Mouse (Mus musculus): ENCODE results near the gene Vdac2. TPM values are rescaled to one million over a fixed set of nuclear protein-coding genes. Genes with fewer than 3 reads are reported as not detected.

The Vdac2 gene
- polyA plus RNA-seq, 1 experiment from 2014 or later = 336 TPM

DNA sequence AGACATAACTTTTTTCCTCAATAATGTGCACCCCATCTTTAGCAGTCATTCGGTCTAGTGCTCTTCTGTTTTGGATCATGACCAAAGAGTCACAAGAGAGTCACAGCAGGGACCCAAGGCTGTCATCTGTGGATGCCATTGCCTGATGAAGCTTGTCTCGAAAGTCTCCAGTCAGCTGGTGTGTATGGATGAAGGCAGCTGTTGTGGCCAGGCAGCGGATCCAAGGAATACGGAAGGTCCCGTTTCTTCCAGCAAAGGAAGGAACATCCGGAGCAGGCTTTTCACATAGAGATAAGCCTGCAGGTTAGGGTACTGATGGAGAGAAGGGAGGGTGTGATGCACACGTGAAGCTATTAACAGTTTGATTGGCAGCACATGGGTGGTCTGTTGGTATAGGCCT, 23.4 kb upstream of the Vdac2 start:
- Histone ChIP-seq H3K9ac (ENCODE audit: low read length) (no peak overlapping the region), H3K36me3 (ENCODE audit: control insufficient read depth, insufficient read depth, low read length) (peaks cover 7% of the 10 kb centered on the region; the same call in 1 of the 2 replicates), H3K4me1 (replicated peaks; ENCODE audit: control insufficient read depth, insufficient read depth, low read length) (no peaks in the 10 kb centered on the region), H3K27me3 (replicated peaks; ENCODE audit: control insufficient read depth, insufficient read depth, low read length) (no peaks in the 10 kb centered on the region), H3K4me2 (ENCODE audit: low read length) (no peak overlapping the region), H3K4me3 (ENCODE audit: low read depth, low read length) (no peak overlapping the region), H3K9me3 (ENCODE audit: control insufficient read depth, low read length) (no peaks in the 10 kb centered on the region), H3K27ac (ENCODE audit: low read depth) (no peak overlapping the region)
- WGBS = 80% methylated on average over 7 of the region's 7 CpGs
- DNase-seq (ENCODE audit: low spot score) = no peak
- no peak for ATAC-seq (replicated peaks; ENCODE audit: low FRiP score, low TSS enrichment, low read depth)

DNA sequence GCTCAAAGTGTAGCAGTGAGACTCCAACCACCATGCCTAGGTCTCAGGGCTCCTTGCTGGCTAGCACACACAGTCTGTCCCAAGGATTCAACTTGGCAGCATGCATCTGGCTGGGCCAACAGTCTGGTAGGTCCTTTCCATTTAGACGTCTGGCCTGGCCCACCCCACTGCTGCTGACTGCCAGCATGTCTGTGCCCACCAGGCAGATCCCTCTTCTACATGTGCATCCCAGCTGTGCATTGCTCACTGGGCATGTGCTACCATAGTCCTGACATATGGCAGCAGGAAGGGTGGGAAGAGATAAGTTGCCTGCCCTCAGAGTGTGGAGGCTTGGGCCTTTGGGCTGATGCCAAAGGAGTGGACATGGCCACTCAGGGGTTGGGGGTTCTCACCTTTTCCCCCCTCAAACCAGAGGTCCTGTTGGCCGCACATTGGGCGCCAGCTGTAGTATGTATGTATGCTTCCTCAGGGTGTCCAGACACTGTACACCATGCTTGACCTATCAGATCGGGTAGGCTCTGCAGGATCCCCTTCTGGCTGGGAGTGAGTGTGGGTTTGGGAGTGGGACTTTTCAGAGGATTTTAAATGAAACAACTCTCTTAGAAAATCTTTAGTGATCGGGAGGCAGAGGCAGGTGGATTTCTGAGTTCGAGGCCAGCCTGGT, 22.4 kb upstream of the Vdac2 start:
- Histone ChIP-seq H3K4me3 (ENCODE audit: low read depth, low read length) (no peak overlapping the region), H3K9me3 (ENCODE audit: control insufficient read depth, low read length) (no peaks in the 10 kb centered on the region), H3K27me3 (replicated peaks; ENCODE audit: control insufficient read depth, insufficient read depth, low read length) (no peaks in the 10 kb centered on the region), H3K36me3 (ENCODE audit: control insufficient read depth, insufficient read depth, low read length) (peaks cover 7% of the 10 kb centered on the region; the same call in 1 of the 2 replicates), H3K4me1 (replicated peaks; ENCODE audit: control insufficient read depth, insufficient read depth, low read length) (no peaks in the 10 kb centered on the region), H3K9ac (ENCODE audit: low read length) (no peak overlapping the region), H3K27ac (ENCODE audit: low read depth) (no peak overlapping the region), H3K4me2 (ENCODE audit: low read length) (no peak overlapping the region)
- DNase-seq (ENCODE audit: low spot score) (no peak), ATAC-seq (replicated peaks; ENCODE audit: low FRiP score, low TSS enrichment, low read depth) (no peak)
- WGBS = 92% methylated on average over 6 of the region's 6 CpGs

DNA sequence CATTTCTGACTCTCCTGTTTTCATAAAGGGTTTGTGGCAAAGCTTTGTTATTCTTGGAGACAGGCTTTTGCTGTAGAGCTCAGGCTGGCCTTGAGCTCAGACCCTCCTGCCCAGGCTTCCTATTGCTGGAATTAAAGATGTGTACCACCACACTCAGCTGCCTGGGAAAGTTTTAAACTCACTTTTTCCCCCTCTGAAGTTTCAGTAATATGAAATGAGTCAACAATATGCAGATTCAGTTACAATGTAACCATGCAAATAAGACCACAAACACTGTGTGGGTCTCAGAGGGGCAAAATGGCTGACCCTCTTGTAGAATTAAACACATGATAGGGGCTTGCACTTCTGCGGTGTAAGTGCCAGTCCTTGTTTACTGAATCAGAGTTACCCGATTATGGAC, 18.8 kb upstream of the Vdac2 start:
- Histone ChIP-seq H3K4me3 (ENCODE audit: low read depth, low read length) (no peak overlapping the region), H3K36me3 (ENCODE audit: control insufficient read depth, insufficient read depth, low read length) (no peaks in the 10 kb centered on the region), H3K27me3 (replicated peaks; ENCODE audit: control insufficient read depth, insufficient read depth, low read length) (no peaks in the 10 kb centered on the region), H3K4me2 (ENCODE audit: low read length) (no peak overlapping the region), H3K9me3 (ENCODE audit: control insufficient read depth, low read length) (no peaks in the 10 kb centered on the region), H3K4me1 (replicated peaks; ENCODE audit: control insufficient read depth, insufficient read depth, low read length) (no peaks in the 10 kb centered on the region), H3K9ac (ENCODE audit: low read length) (no peak overlapping the region), H3K27ac (ENCODE audit: low read depth) (no peak overlapping the region)
- ATAC-seq (replicated peaks; ENCODE audit: low FRiP score, low TSS enrichment, low read depth) (no peak), DNase-seq (ENCODE audit: low spot score) (no peak)
- 56% methylated on average over 2 of the region's 2 CpGs for WGBS

DNA sequence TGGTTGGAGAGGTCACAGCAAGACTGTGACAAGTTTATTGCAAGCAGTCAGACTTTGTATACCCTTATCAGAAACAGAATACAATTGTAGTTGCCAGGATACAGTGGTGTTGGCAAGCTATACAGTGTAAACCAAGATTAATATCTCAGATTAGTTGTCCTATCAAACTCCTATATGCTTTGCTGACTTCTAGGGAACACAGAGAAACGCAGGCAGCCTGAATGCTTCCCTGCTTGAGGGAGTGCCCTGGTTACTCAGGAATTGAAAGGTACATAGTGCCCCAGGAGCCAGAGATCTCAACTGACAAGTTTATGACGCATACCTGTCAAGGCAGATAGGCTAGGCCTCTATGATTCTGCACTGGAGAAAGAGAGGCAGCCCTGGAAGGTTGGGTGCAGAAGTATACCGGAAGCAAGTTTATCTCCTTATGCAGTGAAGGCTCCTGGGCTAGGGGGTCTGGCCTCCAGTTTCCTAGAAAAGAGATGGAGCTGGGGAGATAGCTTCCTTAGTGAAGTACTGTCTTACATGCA, 18.3 kb upstream of the Vdac2 start:
- DNase-seq (ENCODE audit: low spot score) = no peak
- no peak overlapping the region for H3K4me3 ChIP-seq (ENCODE audit: low read depth, low read length)
- 67% methylated on average over 3 of the region's 3 CpGs for WGBS
- ATAC-seq (replicated peaks; ENCODE audit: low FRiP score, low TSS enrichment, low read depth) = peak; percentile 82
- H3K4me1 ChIP-seq (replicated peaks; ENCODE audit: control insufficient read depth, insufficient read depth, low read length) = no peaks in the 10 kb centered on the region
- no peak overlapping the region for H3K9ac ChIP-seq (ENCODE audit: low read length)
- H3K27me3 ChIP-seq (replicated peaks; ENCODE audit: control insufficient read depth, insufficient read depth, low read length) = no peaks in the 10 kb centered on the region
- no peak overlapping the region for H3K27ac ChIP-seq (ENCODE audit: low read depth)
- no peaks in the 10 kb centered on the region for H3K9me3 ChIP-seq (ENCODE audit: control insufficient read depth, low read length)
- no peaks in the 10 kb centered on the region for H3K36me3 ChIP-seq (ENCODE audit: control insufficient read depth, insufficient read depth, low read length)
- H3K4me2 ChIP-seq (ENCODE audit: low read length) = no peak overlapping the region

DNA sequence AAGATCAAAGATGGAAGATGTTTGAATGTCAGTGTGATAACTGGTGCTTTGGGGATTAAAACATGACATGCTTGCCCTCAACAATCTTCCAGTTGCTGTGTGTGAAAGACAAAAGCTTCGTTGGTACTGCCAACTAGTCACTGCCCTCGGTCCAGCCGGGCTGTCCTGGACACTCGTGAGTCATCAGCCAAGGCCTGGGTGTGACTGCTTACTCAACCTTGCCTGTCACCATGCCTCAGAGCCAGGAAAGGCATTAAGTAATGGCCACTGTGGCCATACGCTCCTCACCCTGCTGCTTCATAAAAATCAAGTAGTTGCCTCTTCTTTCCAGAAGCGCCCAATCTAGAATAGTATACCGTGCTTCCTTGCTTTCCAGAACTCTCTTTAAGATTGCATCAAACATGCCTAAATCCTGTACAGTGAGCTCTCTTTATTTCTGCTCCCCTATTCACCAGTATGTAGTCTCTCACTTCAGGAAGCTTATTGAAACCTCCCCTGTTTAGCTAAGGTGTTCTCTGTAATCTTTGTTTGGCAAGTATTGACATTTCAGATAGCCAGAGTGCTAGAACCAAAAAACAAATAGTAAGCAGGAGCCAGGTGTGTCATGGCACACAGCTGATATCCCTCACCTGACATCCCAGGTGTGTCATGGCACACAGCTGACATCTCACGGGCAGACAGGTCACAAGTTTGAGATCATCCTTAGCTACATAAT, 16.7 kb upstream of the Vdac2 start:
- Histone ChIP-seq H3K27ac (ENCODE audit: low read depth) (no peak overlapping the region), H3K27me3 (replicated peaks; ENCODE audit: control insufficient read depth, insufficient read depth, low read length) (no peaks in the 10 kb centered on the region), H3K9ac (ENCODE audit: low read length) (no peak overlapping the region), H3K4me3 (ENCODE audit: low read depth, low read length) (no peak overlapping the region), H3K4me1 (replicated peaks; ENCODE audit: control insufficient read depth, insufficient read depth, low read length) (no peaks in the 10 kb centered on the region), H3K4me2 (ENCODE audit: low read length) (no peak overlapping the region), H3K36me3 (ENCODE audit: control insufficient read depth, insufficient read depth, low read length) (no peaks in the 10 kb centered on the region), H3K9me3 (ENCODE audit: control insufficient read depth, low read length) (no peaks in the 10 kb centered on the region)
- no peak for ATAC-seq (replicated peaks; ENCODE audit: low FRiP score, low TSS enrichment, low read depth)
- DNase-seq (ENCODE audit: low spot score) = no peak
- 78% methylated on average over 8 of the region's 8 CpGs for WGBS

DNA sequence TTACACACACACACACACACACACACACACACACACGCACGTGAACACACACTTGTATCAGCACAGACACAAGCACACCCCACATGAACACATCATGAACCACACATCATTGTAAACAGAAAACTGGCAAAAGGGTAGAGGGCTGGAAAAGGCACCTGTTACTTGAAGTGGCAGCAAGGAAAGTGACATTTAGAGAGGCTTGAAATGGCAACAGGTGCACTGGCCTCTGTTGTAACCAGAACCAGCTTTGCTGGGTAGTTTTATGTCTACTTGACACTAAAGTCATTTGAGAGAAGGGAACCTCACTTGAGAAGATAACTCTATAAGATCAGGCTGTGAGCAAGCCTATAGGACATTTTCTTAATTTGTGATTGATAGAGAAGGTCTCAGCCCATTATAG, 15.6 kb upstream of the Vdac2 start:
- H3K27ac ChIP-seq (ENCODE audit: low read depth) = no peak overlapping the region
- DNase-seq (ENCODE audit: low spot score) (no peak), ATAC-seq (replicated peaks; ENCODE audit: low FRiP score, low TSS enrichment, low read depth) (no peak)
- H3K4me2 ChIP-seq (ENCODE audit: low read length) = no peak overlapping the region
- no peaks in the 10 kb centered on the region for H3K4me1 ChIP-seq (replicated peaks; ENCODE audit: control insufficient read depth, insufficient read depth, low read length)
- H3K36me3 ChIP-seq (ENCODE audit: control insufficient read depth, insufficient read depth, low read length) = no peaks in the 10 kb centered on the region
- H3K27me3 ChIP-seq (replicated peaks; ENCODE audit: control insufficient read depth, insufficient read depth, low read length) = no peaks in the 10 kb centered on the region
- 88% methylated on average over 2 of the region's 2 CpGs for WGBS
- no peak overlapping the region for H3K4me3 ChIP-seq (ENCODE audit: low read depth, low read length)
- H3K9ac ChIP-seq (ENCODE audit: low read length) = no peak overlapping the region
- H3K9me3 ChIP-seq (ENCODE audit: control insufficient read depth, low read length) = no peaks in the 10 kb centered on the region

DNA sequence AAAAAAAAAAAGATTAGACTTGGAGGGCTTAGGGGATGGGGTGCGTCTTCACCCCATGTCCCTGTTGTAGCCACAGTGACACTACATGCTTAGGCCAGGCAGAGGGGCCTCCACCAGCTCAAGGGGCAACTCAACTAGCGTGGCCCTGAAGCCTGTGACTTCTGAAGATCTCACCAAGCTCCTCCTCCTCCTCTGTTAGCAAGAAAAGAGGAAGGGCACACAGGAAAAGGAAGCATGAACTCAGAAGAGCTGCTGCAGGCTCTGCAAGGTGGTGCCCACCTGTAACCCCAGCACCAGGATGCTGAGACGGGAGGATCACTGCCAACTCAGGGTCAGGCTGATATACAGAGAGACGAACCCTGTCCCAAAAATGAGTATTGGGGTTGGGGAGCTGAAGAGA, 13.7 kb upstream of the Vdac2 start:
- H3K4me2 ChIP-seq (ENCODE audit: low read length) = no peak overlapping the region
- no peak overlapping the region for H3K27ac ChIP-seq (ENCODE audit: low read depth)

DNA sequence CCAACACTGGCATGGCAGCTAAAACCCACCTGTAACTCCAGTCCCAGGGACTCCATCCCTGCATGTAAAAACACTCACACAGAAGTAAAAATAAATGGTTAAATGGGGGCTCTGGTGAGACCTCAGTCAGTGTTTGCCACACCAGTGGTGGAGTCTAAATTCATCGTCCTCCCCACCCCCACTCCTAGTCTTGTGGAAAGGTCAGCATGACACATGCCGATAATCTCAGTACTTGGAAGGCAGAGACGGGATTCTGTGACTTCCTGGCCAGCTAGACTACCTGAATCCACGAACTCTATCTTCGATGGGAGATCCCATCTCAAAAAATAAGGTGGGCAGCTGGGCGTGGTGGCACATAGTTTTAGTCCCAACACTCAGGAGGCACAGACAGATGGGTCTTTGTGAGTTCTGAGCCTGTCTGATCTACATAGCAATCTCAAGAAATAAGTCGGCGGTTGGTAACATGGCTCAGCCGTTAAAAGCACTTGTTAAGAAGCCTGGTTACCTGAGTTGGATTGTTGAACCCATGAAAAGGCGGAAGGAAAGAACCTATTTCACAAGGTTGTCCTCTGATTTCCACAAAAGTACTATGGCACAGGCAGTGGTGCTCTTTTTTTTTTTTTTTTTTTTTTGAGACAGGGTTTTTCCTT, 13.2 kb upstream of the Vdac2 start:
- DNase-seq (ENCODE audit: low spot score) = no peak

More for the DNA sequence above, 13.7 kb upstream of the Vdac2 start:
- ATAC-seq (replicated peaks; ENCODE audit: low FRiP score, low TSS enrichment, low read depth) (no peak), DNase-seq (ENCODE audit: low spot score) (no peak)
- WGBS = 91% methylated on average over 4 of the region's 4 CpGs
- H3K9ac ChIP-seq (ENCODE audit: low read length) = no peak overlapping the region
- no peak overlapping the region for H3K4me3 ChIP-seq (ENCODE audit: low read depth, low read length)
- no peaks in the 10 kb centered on the region for H3K36me3 ChIP-seq (ENCODE audit: control insufficient read depth, insufficient read depth, low read length)
- no peaks in the 10 kb centered on the region for H3K4me1 ChIP-seq (replicated peaks; ENCODE audit: control insufficient read depth, insufficient read depth, low read length)
- H3K27me3 ChIP-seq (replicated peaks; ENCODE audit: control insufficient read depth, insufficient read depth, low read length) = no peaks in the 10 kb centered on the region
- H3K9me3 ChIP-seq (ENCODE audit: control insufficient read depth, low read length) = no peaks in the 10 kb centered on the region

More for the DNA sequence above, 13.2 kb upstream of the Vdac2 start:
- H3K4me3 ChIP-seq (ENCODE audit: low read depth, low read length) = no peak overlapping the region
- H3K36me3 ChIP-seq (ENCODE audit: control insufficient read depth, insufficient read depth, low read length) = no peaks in the 10 kb centered on the region
- H3K9me3 ChIP-seq (ENCODE audit: control insufficient read depth, low read length) = no peaks in the 10 kb centered on the region
- H3K27me3 ChIP-seq (replicated peaks; ENCODE audit: control insufficient read depth, insufficient read depth, low read length) = no peaks in the 10 kb centered on the region
- no peak overlapping the region for H3K27ac ChIP-seq (ENCODE audit: low read depth)
- H3K9ac ChIP-seq (ENCODE audit: low read length) = no peak overlapping the region
- no peak for ATAC-seq (replicated peaks; ENCODE audit: low FRiP score, low TSS enrichment, low read depth)
- 88% methylated on average over 10 of the region's 10 CpGs for WGBS
- H3K4me1 ChIP-seq (replicated peaks; ENCODE audit: control insufficient read depth, insufficient read depth, low read length) = 0 out of 2 replicates have a peak, but pooled peaks cover 4% of the 10 kb centered on the region
- no peak overlapping the region for H3K4me2 ChIP-seq (ENCODE audit: low read length)

Data from intestine, embryonic 14.5 days (tissue).